Mouse (Mus musculus) stomach, postnatal 0 days (tissue): ENCODE results near the gene Bbs12.

Experiments
- CTCF ChIP-seq: IDR thresholded peaks from 2 replicates; pipeline ENCODE4 v1.5.1; 2016; ENCODE audit warnings: antibody characterized with exemption, low read depth, mild to moderate bottlenecking, moderate library complexity
- EP300 ChIP-seq: optimal IDR thresholded peaks from 2 replicates; pipeline ENCODE3; 2016; ENCODE audit warnings: antibody characterized with exemption

GRCm38 (mm10) chr3:37366381-37367053 is 54.2 kb downstream of the Bbs12 start:
- TF ChIP-seq CTCF (no peak), EP300 (no peak)
